Mouse (Mus musculus) NIH3T3 (cell line): ENCODE measurements around the gene Chrna5.
"Not testable (repeated sequence)": the region's sequence is repeated elsewhere in the genome, so short reads cannot be mapped to it uniquely, and the experiment has no call there.

ENCODE experiments used
- DNase-seq: peaks from one replicate; pipeline ENCODE4 v3.0.0-alpha.2; 2012; ENCODE audit warnings: low read depth

The Chrna5 gene

GRCm38 (mm10) chr9:54980674-54981073 is at the start of gene Chrna5:
Chrna5 (plus strand) TSS chr9:54980880.
- no peak for DNase-seq

- no peak for DNase-seq
Observed at GRCm38 (mm10) chr9:54931765-54932164, 48.9 kb upstream of the Chrna5 start.

DNA sequence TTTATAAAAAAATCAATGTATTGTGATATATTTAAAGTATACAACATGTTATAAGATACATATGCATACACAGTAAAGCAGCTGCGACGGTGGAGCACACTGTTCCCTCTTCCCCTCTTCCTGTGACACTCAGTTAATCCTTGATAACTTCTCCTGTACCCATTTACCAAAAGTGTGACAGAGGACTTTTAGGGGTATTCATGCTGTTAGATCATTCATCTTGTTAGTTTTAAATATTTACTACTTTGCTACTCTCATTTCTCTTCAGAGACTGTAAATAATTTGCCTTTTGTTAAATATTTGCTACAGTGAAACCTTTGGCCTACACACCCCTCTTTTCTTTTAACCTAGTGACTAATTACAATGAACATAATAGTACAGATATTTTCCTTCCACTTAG is 48.3 kb upstream of the Chrna5 start:
- DNase-seq = no peak

DNA sequence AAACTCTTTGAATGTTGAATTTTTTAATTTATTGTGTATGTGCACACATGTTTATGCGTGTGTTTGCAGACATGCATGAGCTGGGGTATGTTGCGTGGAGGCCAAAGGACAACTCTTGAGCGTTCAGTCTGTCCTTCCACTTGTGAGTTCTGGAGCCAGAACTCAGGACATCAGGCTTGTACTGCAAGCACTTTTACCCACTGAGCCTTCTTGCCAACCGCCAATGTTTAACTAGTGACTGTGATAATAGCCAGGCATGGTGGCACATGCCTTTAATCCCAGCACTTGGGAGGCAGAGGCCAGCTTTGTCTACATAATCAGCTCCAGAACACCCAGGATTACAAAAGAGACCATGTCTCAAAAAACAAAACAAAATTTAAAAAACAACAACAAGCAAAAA is 38.6 kb upstream of the Chrna5 start:
- no peak for DNase-seq

GRCm38 (mm10) chr9:54944467-54944866 is 36.2 kb upstream of the Chrna5 start:
- no peak for DNase-seq

DNA sequence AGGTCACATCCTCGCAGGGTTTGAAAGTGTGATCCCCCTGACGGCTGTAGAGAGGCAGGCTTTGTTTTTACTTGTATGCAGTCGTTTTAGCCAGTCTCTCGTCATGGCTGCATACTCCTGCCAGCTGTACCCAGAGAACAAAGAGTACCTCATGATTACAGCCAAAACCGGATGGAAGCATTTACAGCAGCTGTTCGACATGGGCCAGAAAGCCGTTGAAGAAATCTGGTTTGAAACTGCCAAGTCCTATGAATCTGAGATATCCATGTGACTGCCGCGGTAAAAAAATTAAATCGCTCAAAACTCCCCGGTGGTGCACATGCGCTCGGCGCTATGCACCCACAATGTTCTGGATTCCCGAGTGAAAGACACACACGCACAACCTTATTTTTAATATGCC is 34.4 kb upstream of the Chrna5 start:
- DNase-seq = no peak

- peak; percentile 35 for DNase-seq
Observed at GRCm38 (mm10) chr9:54949465-54949864, 31.2 kb upstream of the Chrna5 start.

GRCm38 (mm10) chr9:54950162-54950561 is 30.5 kb upstream of the Chrna5 start:
- not testable (repeated sequence) for DNase-seq

GRCm38 (mm10) chr9:54950575-54951321 is 29.9 kb upstream of the Chrna5 start, which contains the start of the genes Psma4 and AY074887:
Psma4 (plus strand) TSS chr9:54950790.
AY074887 (minus strand) TSS chr9:54950998.
- DNase-seq = peak; percentile 97

- DNase-seq = no peak
Observed at GRCm38 (mm10) chr9:54961059-54961458, 19.6 kb upstream of the Chrna5 start.

GRCm38 (mm10) chr9:54963669-54964068 is 17.0 kb upstream of the Chrna5 start:
- DNase-seq = no peak

- DNase-seq = no peak
Observed at GRCm38 (mm10) chr9:54969972-54970637, 10.6 kb upstream of the Chrna5 start.

DNA sequence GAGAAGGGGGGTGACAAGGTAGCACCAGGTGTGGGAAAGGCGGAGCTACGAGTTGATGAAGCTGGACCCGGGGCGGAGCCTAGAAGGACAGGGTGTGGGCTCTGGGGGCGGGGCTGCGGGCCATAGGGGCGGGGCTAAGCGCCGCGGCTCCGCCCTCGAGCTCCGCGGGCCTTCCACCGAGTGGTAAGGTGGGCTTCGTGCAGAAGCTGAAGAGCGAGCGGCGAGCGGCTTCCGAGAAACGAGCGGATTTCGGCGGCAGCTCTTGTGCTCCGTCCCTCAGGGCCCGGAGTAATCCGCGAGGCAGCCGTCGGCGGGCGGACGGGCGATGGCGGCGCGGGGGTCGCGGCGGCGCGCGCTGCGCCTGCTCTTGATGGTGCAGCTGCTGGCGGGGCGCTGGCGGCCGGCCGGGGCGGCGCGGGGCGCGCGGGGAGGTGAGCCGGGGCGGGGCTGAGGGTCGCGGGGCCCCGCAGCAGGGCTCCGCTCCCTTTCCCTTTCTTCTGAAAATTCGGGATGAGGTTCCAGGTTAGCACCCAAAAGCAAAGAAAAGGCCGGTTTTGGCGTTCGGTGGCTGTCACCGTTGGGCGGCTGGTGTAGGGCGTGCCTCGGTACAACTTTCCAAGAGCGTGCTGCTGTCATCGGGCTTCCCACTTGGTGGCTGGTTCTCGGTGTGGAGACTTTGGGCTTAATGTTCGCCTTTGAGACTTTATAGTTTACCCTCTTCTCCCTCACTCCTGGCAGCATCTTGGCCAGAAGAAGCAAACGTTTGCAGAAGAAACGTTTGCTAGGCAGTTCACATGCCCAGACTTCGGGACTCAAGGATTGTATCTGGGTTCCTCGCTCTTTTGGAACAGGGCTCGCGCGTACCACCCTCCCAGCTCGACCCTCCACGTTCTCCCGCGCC is 861 bp downstream of the Chrna5 start:
- DNase-seq = no peak

DNA sequence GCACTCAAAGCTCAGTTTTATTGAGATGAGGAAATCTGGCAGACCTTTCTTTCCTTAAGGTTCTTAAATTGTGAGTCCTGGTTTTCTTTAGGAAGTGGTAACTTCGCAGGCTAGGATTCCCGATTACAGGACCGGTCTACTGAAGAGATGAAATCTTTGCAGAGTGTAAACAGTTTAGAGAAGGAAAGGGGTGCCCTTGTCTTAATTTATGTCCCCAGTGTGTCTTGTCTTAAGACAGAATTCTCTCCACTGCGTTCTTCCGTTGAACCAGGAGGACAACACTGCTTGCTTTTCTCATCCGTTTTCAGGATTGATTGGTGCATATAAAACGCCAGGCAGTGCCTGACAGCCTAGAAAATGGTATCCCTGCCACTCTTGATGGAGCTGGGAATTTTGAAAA is 1.7 kb downstream of the Chrna5 start:
- DNase-seq = no peak

DNA sequence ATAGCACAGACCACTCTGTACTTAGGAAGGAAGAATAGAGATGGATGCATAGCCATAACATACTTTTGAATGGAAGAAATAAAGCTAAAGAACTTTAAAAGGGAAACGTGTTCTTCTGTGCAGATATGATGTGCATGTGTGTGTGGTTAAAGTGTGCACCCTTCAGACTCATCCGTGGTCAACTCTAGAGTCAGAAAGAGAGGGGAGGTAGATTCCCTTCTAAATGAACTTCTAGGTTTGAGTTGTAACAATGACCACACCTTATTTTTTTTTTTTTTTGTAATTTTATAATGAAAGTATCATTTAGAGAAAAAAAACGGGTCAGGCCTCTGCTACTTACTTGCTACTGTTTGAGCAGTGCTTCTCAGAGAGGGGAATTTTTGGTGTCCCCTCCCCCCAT is 9.7 kb downstream of the Chrna5 start:
- DNase-seq = no peak

DNA sequence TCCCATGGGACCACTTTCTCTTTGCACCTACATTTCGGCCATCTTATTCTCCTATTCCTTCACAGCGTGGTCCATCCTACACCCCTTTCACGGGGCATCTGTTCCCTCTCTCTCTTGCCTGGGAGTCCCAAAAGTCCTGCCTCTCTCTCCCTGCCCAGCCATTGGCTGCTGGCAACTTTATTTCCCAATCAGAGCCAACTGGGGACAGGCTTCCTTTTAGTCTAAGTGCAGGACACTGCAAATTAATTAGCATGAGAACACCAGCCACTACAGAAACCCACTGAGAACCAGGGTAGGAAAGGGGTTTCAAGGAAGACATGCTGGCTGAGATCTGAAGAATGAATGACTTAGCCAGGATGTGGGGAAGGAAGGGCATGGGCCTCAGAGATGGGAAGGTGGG is 13.7 kb downstream of the Chrna5 start:
- DNase-seq = no peak

DNA sequence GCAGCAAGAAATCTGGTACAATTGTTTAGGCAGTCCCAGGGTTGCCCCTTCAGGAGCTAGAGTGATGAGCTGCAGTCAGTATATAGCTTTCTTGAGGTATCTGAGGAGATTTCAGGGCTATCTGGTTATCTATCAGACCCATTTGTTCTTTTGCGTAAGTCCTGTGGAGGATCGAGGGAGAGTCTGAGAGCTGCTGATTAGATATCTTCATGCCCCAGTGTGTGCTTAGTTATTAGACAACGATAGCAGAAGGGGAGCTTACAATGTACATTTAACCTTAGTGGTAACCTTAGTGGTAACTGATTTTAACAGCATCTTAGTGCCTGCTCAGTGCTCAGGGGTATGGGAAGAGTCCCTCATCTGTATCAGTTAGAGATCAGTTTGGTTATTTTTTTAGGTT is 15.0 kb downstream of the Chrna5 start:
- DNase-seq = no peak

- DNase-seq = no peak
Observed at GRCm38 (mm10) chr9:55003609-55004008, 22.9 kb downstream of the Chrna5 start.

GRCm38 (mm10) chr9:55009692-55010091 is 29.0 kb downstream of the Chrna5 start:
- DNase-seq = no peak

DNA sequence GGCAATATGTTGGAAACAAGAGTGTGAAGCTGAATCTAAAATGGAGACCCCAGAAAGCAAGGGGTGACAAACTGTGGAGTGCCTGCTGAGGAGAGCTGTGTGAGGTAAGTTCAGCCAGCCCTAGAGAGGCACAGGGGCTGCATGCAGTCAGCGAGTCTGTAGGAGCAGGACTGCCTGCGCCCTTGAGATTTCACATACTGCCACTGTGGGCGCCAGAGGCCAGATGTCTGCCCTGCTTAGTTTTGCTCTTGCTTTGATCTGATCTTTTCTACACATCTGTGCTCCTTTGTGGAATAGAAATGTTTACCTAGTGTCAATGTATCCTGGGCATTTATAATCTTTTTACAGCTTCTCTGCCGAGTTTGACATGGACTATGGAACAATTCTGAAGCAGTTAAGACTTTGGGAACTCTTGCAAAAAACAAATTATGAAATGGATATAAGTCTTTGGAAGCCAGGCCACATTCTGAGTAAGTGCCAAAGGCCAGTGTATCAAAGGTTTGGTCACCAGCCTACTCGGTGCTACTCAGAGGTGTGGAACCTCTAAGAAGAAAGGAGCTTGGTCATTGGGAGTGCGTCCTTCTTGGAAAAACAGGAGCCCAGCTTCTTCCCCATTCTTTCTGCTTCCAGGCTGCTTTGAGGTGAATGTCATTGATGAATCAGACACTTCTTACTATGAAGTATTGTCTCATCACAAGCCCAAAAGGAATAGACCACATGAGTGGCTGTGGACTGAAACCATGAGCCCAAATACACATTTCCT is 30.1 kb downstream of the Chrna5 start:
- no peak for DNase-seq

DNA sequence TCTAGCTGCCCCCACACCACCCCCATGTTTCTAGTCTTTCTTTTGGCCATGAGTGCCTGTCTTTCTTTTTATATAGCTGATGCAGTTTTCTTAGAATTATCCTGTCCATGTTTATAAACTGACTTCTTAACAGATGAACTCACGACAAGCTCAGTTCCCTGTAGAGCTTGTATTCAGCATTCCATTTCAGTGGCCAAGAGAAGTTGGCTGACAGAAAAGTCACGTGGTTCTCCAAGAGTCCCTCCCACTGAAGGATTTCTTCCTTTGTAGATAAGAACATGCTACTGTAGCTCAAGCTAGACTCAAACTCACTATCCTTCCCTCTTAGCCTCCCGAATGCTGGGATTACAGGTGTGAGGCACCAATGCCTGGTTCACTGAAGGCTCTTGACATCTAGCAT is 36.2 kb downstream of the Chrna5 start:
- DNase-seq = peak; percentile 50

GRCm38 (mm10) chr9:55023326-55023725 is 42.6 kb downstream of the Chrna5 start:
- DNase-seq = no peak
